Mouse (Mus musculus): ENCODE results near the gene Ttc39b. TPM values are rescaled to one million over a fixed set of nuclear protein-coding genes. Genes with fewer than 3 reads are reported as not detected.

Gene Ttc39b
- polyA plus RNA-seq, 1 experiment = 4.1 TPM

DNA sequence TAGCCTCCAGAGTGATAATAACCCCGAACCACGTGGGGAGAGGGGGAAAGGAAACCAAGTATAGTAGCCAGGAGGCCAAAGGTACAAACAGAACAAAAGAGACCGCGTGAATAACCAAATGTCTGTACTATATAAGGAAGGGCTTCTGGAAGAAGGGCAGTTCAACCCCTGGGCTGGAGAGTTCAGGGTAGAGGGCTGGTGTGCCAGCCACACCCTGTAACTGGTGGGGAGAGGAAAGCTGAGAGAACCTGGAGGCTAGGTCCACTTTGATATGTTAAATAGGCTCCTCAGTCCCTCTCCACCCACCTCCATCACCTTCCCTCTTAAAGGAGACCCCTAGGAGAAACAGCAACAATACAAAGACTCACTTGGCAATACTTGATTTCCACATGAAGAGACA, 5.6 kb upstream of the Ttc39b start:
- 76% methylated on average over 4 of the region's 4 CpGs for WGBS

DNA sequence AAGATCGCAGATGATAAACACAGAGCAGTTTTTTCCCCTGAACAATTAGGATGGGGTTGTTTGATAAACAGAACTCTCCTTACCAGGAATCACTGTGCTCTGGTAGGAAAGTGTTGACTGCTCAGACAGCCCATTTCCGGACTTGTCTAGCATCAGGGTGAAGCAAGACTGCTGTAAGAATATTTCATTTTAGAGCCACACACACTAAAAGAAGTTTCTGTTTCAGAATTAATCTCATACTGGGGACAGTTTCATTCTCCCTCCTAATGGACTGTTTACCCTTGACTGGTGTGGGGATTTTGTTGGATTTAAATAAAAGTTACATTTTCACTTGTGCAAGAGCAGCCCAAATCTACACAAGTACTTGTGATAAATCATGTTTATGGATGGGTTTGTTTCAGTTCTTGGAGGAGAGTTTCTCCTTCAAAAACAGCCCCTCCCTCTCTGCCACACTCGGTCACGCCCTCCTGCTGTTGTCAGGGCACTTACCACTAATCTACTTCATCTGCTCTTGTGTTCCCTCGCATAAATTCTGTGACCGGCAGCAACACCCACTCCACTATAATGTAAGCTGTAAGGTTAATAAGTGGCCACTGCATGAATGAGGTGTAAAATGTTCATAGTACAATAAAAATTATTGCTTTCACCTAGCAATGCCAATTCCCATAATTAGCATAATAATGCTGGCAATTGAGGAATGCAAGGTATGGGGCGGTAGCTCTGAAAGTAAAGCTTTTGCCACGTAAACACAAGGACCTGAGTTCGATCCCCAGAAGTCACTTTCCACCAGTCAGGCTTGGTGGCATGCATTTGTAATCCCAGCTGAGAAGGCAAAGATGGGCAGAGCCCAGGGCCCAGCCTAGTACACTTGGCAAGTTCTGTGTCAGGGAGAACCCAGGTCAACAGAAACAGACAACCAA, 4.2 kb upstream of the Ttc39b start:
- Histone ChIP-seq H3K4me1 (ENCODE audit: control insufficient read depth, insufficient read depth, insufficient read length) (peaks cover 2% of the 10 kb centered on the region; the same call in 1 of the 2 replicates), H3K27ac (ENCODE audit: insufficient read depth, low read length) (peak overlapping the region; percentile 63), H3K36me3 (ENCODE audit: control insufficient read depth, insufficient read depth, low read length) (no peaks in the 10 kb centered on the region), H3K27me3 (ENCODE audit: control insufficient read depth, insufficient read depth, low read length) (no peaks in the 10 kb centered on the region), H3K4me3 (ENCODE audit: extremely low read depth, insufficient read depth, insufficient read length) (no peak overlapping the region)
- DNase-seq (ENCODE audit: low read depth in 1 of 2, low spot score in 2 of 2) = no peak
- 39% methylated on average over 9 of the region's 9 CpGs for WGBS
- TF ChIP-seq CTCF (IDR thresholded peaks at IDR 0.05; ENCODE audit: extremely low read depth, insufficient read depth, insufficient read length, insufficient replicate concordance) (no peak), POLR2A (IDR thresholded peaks at IDR 0.05; ENCODE audit: low read depth, low read length) (no peak)

More for the DNA sequence above, 5.6 kb upstream of the Ttc39b start:
- Histone ChIP-seq H3K36me3 (ENCODE audit: control insufficient read depth, insufficient read depth, low read length) (no peaks in the 10 kb centered on the region), H3K27ac (ENCODE audit: insufficient read depth, low read length) (no peak overlapping the region), H3K4me3 (ENCODE audit: extremely low read depth, insufficient read depth, insufficient read length) (no peak overlapping the region), H3K4me1 (ENCODE audit: control insufficient read depth, insufficient read depth, insufficient read length) (peaks cover 2% of the 10 kb centered on the region; the same call in 1 of the 2 replicates), H3K27me3 (ENCODE audit: control insufficient read depth, insufficient read depth, low read length) (no peaks in the 10 kb centered on the region)
- no peak for TF ChIP-seq POLR2A (IDR thresholded peaks at IDR 0.05; ENCODE audit: low read depth, low read length)
- TF ChIP-seq CTCF (IDR thresholded peaks at IDR 0.05; ENCODE audit: extremely low read depth, insufficient read depth, insufficient read length, insufficient replicate concordance) = no peak
- DNase-seq (ENCODE audit: low read depth in 1 of 2, low spot score in 2 of 2) = no peak

GRCm38 (mm10) chr4:83327526-83327925, 3.5 kb upstream of the Ttc39b start:
- H3K4me3 ChIP-seq (ENCODE audit: extremely low read depth, insufficient read depth, insufficient read length) = no peak overlapping the region
- H3K27ac ChIP-seq (ENCODE audit: insufficient read depth, low read length) = peak overlapping the region; percentile 63; the same call in 1 of the 2 replicates
- 24% methylated on average over 4 of the region's 4 CpGs for WGBS
- H3K36me3 ChIP-seq (ENCODE audit: control insufficient read depth, insufficient read depth, low read length) = no peaks in the 10 kb centered on the region
- TF ChIP-seq POLR2A (IDR thresholded peaks at IDR 0.05; ENCODE audit: low read depth, low read length) = no peak
- no peak for TF ChIP-seq CTCF (IDR thresholded peaks at IDR 0.05; ENCODE audit: extremely low read depth, insufficient read depth, insufficient read length, insufficient replicate concordance)
- H3K27me3 ChIP-seq (ENCODE audit: control insufficient read depth, insufficient read depth, low read length) = no peaks in the 10 kb centered on the region
- peaks cover 4% of the 10 kb centered on the region; the same call in 1 of the 2 replicates for H3K4me1 ChIP-seq (ENCODE audit: control insufficient read depth, insufficient read depth, insufficient read length)
- no peak for DNase-seq (ENCODE audit: low read depth in 1 of 2, low spot score in 2 of 2)

- Histone ChIP-seq H3K27me3 (ENCODE audit: control insufficient read depth, insufficient read depth, low read length) (no peaks in the 10 kb centered on the region), H3K4me1 (ENCODE audit: control insufficient read depth, insufficient read depth, insufficient read length) (peaks cover 4% of the 10 kb centered on the region; the same call in 1 of the 2 replicates), H3K27ac (ENCODE audit: insufficient read depth, low read length) (no peak overlapping the region), H3K36me3 (ENCODE audit: control insufficient read depth, insufficient read depth, low read length) (no peaks in the 10 kb centered on the region), H3K4me3 (ENCODE audit: extremely low read depth, insufficient read depth, insufficient read length) (no peak overlapping the region)
- DNase-seq (ENCODE audit: low read depth in 1 of 2, low spot score in 2 of 2) = no peak
- TF ChIP-seq CTCF (IDR thresholded peaks at IDR 0.05; ENCODE audit: extremely low read depth, insufficient read depth, insufficient read length, insufficient replicate concordance) (no peak), POLR2A (IDR thresholded peaks at IDR 0.05; ENCODE audit: low read depth, low read length) (no peak)
- WGBS = 82% methylated on average over 5 of the region's 5 CpGs
Measured at GRCm38 (mm10) chr4:83325366-83325765, 1.3 kb upstream of the Ttc39b start.

GRCm38 (mm10) chr4:83323201-83323903, 703 bp downstream of the Ttc39b start:
- Histone ChIP-seq H3K27ac (ENCODE audit: insufficient read depth, low read length) (peak overlapping the region; percentile 79), H3K4me3 (ENCODE audit: extremely low read depth, insufficient read depth, insufficient read length) (peak overlapping the region; percentile 91), H3K27me3 (ENCODE audit: control insufficient read depth, insufficient read depth, low read length) (no peaks in the 10 kb centered on the region), H3K36me3 (ENCODE audit: control insufficient read depth, insufficient read depth, low read length) (no peaks in the 10 kb centered on the region), H3K4me1 (ENCODE audit: control insufficient read depth, insufficient read depth, insufficient read length) (peaks cover 4% of the 10 kb centered on the region; the same call in 1 of the 2 replicates)
- DNase-seq (ENCODE audit: low read depth in 1 of 2, low spot score in 2 of 2) = peak; percentile 40 to 80
- TF ChIP-seq POLR2A (IDR thresholded peaks at IDR 0.05; ENCODE audit: low read depth, low read length) = no peak
- TF ChIP-seq CTCF (IDR thresholded peaks at IDR 0.05; ENCODE audit: extremely low read depth, insufficient read depth, insufficient read length, insufficient replicate concordance) = no peak
- 4% methylated on average over 48 of the region's 48 CpGs for WGBS

DNA sequence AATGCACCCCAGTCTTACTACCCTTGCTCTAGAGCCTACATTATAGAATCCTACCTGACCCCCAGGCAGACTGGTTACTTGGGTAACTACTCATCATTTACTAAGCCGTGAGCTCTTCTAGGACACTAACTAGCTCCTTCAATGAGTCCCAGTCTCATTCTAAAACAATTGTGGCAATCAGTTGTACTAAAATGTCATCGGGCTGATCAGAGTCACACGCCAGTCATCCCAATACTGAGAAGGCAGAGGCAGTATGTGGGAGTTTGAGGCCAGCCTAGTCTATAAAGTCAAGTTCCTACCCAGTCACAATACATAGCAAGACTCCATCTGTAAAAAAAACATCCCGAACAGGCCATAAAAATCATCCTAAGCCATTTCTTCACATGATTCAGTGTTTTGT, 4.3 kb downstream of the Ttc39b start:
- 90% methylated on average over 4 of the region's 4 CpGs for WGBS
- TF ChIP-seq CTCF (IDR thresholded peaks at IDR 0.05; ENCODE audit: extremely low read depth, insufficient read depth, insufficient read length, insufficient replicate concordance) = no peak
- TF ChIP-seq POLR2A (IDR thresholded peaks at IDR 0.05; ENCODE audit: low read depth, low read length) = no peak
- no peaks in the 10 kb centered on the region for H3K36me3 ChIP-seq (ENCODE audit: control insufficient read depth, insufficient read depth, low read length)
- no peak overlapping the region for H3K4me3 ChIP-seq (ENCODE audit: extremely low read depth, insufficient read depth, insufficient read length)
- H3K27ac ChIP-seq (ENCODE audit: insufficient read depth, low read length) = no peak overlapping the region
- no peaks in the 10 kb centered on the region for H3K27me3 ChIP-seq (ENCODE audit: control insufficient read depth, insufficient read depth, low read length)
- DNase-seq (ENCODE audit: low read depth in 1 of 2, low spot score in 2 of 2) = no peak
- H3K4me1 ChIP-seq (ENCODE audit: control insufficient read depth, insufficient read depth, insufficient read length) = peaks cover 12% of the 10 kb centered on the region; the same call in 1 of the 2 replicates

Measured in spleen, adult 2 months (tissue).